Mouse (Mus musculus): ENCODE measurements around the gene Nsa2.
"Not testable (repeated sequence)": the region's sequence is repeated elsewhere in the genome, so short reads cannot be mapped to it uniquely, and the experiment has no call there.

Nsa2 gene

DNA sequence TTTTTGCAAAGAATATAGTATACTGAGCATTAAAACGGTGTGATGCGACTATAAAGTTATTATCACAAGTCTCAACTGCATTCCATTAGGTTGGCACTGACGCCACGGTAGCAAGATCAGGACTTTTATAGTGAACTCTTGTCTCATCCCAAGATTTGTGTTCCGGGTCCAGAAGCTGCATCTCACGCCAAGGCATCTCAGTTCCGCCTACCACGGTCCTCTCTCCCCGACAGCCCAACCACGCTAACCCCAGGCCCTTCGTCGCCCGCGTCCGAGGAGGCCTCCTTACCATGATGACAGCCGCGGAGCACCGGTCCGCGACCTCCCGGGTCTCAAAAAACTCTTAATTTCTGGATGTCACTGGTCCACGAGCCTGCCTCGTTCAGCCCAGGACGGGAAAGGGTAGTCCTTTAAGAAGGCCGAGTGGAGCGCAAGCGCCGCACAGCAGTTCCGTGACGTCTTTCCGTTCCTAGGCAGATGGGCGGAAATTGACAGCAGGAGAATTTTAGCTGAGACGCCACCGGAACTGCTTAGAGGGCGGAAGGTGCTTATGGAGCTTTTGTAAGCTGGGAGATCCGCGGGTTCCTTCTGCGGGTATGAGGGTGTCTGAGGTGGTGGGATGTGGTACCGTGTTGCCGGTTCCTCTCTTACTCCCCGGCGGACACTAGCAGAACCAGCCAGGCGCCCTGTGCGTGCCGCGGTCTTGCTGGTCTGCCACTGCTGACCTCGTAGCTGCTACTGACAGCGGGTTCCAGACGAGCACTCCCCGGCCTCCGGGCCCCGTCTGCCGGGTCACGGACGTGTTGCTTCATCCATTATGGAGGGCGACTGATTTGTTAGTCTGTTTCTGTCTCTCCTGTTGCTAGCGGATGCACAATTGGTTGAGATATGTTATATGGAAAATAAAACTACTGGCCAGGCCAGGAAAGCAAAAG, at the start of gene Nsa2, which contains the start of gene Gfm2:
Gene Nsa2 (minus strand): TSS at position 472 of the 935 bp plus-strand sequence.
Gene Gfm2 (plus strand): TSS at position 472 of the 935 bp plus-strand sequence.
- peak; percentile 81 to 82 for DNase-seq (ENCODE audit: low spot score in 2 of 2)

- DNase-seq (ENCODE audit: low spot score in 2 of 2) = no peak
Observed at GRCm38 (mm10) chr13:97186346-97186745, 48.6 kb upstream of the Nsa2 start.

- DNase-seq (ENCODE audit: low spot score in 2 of 2) = no peak
Observed at GRCm38 (mm10) chr13:97184656-97185055, 46.9 kb upstream of the Nsa2 start.

DNA sequence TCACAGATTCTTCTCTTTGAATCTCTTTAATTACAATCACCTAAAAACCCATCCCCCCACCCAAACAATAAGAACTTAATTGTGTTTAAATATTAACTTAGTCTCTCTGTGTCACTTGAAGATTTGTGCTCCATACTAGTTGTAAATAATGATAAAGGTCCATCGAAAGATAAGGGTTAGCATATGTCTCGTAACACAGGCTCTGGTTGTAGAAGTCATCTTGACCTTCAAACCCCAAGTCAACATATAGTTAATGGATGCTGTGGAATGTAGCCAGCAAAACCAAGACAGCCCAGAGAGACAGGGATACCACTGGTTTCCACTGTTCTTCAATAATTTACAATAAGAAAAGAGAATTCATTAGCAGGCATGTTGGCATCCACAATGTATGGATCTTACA, 46.4 kb upstream of the Nsa2 start:
- no peak for DNase-seq (ENCODE audit: low spot score in 2 of 2)

GRCm38 (mm10) chr13:97182821-97183220, 45.1 kb upstream of the Nsa2 start:
- no peak for DNase-seq (ENCODE audit: low spot score in 2 of 2)

DNA sequence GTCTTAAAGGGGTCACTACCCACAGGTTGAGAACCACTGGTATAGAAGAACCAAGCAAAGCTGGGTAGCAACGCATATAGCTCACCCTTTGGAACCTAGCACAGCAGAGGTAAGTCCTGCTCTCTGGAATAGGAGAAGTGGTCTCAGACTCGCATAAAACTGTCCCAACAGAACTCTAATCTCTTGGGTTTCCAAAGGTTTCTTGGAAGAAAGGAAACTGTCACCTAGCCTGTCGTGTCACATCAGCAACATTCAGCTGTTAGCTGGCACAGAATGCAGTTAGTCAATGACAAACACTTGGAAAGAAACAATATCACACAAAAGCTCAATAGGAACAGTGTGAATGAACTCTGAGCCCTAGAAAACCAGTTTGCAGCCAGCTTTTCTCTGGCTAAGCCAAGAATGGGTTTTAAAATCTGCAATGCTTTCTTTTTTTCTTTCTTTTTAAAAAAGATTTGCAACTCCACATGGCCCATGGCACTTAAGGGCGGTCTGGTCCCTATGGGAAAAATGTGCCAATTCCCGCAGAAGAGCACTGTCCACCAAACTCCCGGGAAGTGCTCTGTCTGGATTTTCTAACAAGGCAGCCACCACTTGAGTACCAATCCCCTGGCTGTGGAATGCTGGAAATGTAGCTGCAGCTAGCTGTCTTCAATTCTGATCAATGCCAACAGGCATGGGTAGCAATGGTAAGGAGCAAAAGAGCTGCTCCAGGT, 42.5 kb upstream of the Nsa2 start:
- DNase-seq (ENCODE audit: low spot score in 2 of 2) = no peak

GRCm38 (mm10) chr13:97178943-97179342, 41.2 kb upstream of the Nsa2 start:
- DNase-seq (ENCODE audit: low spot score in 2 of 2) = no peak

DNA sequence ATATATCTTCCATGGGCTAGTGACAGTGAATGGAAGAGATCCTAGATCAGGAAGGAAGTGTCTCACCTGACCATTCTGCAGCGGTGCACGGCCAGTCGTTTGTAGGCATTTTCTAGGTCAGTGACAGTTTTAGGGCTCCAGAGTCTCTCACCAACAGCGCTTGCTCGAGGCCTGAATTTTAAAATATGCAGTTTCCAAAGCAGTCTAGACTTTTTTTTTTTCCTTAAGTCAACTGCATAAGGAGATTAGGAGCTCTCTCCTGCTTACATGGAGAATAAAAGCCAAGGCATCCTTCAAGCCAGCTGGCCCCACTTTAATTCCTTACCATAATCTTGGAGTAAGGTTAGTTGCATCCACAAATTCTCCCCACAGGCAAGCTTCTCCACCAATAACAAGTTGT, 39.0 kb upstream of the Nsa2 start:
- DNase-seq (ENCODE audit: low spot score in 2 of 2) = no peak

GRCm38 (mm10) chr13:97175520-97176264, 38.0 kb upstream of the Nsa2 start:
- no peak for DNase-seq (ENCODE audit: low spot score in 2 of 2)

DNA sequence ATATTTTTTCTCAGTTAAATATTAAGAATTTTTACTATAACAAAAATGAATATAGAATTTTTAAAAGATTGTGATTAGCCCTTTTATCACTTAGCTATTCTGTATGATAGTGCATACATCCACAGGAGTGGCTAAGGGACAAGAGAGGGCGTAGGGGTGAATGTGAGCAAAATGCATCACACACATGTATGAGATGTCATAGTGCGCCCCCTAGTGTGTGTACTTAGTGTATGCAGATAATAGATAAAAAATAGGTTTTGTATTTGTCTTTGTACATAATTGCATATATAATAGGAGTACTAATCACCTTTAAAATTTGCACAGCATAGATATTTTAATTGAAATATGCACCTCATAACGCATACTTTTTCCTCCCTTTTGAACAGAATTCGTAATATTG, 8.1 kb upstream of the Nsa2 start:
- DNase-seq (ENCODE audit: low spot score in 2 of 2) = no peak

- no peak for DNase-seq (ENCODE audit: low spot score in 2 of 2)
Observed at GRCm38 (mm10) chr13:97142321-97142720, 4.6 kb upstream of the Nsa2 start.

DNA sequence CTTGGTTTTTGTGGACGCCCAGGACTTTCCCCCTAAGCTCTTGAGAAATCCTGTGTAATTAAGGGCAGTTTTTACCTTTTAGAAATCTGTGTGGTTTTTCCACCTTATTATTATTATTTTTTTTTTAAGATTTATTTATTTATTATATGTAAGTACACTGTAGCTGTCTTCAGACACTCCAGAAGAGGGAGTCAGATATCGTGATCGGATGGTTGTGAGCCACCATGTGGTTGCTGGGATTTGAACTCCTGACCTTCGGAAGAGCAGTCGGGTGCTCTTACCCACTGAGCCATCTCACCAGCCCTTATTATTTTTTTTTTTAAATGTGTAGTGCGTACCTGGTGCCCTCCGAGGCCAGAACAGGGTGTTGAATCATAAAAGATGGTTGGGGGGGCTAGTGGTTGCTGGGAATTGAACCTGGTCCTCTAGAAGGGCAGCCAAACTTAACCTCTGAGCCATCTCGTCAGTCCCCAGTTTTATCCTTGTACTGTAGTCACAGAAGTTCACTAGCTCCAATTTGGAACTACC, 731 bp upstream of the Nsa2 start:
- not testable (repeated sequence) for DNase-seq (ENCODE audit: low spot score in 2 of 2)

DNA sequence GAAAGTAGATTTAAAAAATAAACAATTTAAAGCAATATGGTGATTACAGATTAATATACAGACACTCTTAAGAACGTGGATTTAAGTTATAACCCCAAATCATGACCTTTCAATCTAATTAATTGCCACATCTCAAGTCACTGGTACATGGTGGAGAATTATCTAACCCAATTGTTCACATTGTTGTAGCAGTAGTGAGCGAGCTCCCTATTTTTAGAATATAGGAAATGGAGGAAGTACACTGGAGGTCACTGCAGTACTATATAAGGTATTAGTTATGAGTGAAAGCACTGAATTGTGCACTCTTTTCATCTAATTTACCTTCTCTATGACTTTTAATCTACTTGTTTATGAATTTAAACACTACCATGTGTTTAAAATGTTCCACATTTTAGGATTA, 7.3 kb downstream of the Nsa2 start:
- not testable (repeated sequence) for DNase-seq (ENCODE audit: low spot score in 2 of 2)

DNA sequence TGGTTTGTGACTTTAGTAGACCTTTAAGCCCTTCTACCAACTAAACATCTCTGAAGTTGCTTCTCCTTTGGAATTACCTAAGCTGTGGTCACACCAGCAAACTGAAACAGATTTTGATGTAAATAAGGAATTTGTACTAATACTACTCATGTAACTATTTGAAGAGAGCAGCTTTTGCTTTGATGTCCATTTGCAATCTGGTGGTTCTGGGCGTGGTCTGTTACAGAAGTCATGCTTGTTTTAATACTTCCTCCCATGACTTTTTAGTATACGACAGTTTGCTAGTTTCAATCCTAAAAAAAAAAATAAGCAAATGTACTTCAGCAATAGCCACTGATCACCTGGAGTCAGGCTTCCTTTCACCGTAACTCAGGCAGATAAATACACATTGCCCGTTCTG, 8.1 kb downstream of the Nsa2 start:
- DNase-seq (ENCODE audit: low spot score in 2 of 2) = not testable (repeated sequence)

GRCm38 (mm10) chr13:97121341-97121740, 16.4 kb downstream of the Nsa2 start:
- DNase-seq (ENCODE audit: low spot score in 2 of 2) = no peak

GRCm38 (mm10) chr13:97109046-97109445, 28.7 kb downstream of the Nsa2 start:
- DNase-seq (ENCODE audit: low spot score in 2 of 2) = no peak

- not testable (repeated sequence) for DNase-seq (ENCODE audit: low spot score in 2 of 2)
Observed at GRCm38 (mm10) chr13:97107721-97108120, 30.0 kb downstream of the Nsa2 start.

- no peak for DNase-seq (ENCODE audit: low spot score in 2 of 2)
Observed at GRCm38 (mm10) chr13:97104996-97105395, 32.7 kb downstream of the Nsa2 start.

- peak in 1 of 2 experiments; percentile 23 for DNase-seq (ENCODE audit: low spot score in 2 of 2)
Observed at GRCm38 (mm10) chr13:97099187-97099852, 38.4 kb downstream of the Nsa2 start, which contains the start of gene Gm6169. Gene Gm6169 (minus strand): TSS chr13:97099237.

GRCm38 (mm10) chr13:97095726-97096125, 42.0 kb downstream of the Nsa2 start:
- no peak for DNase-seq (ENCODE audit: low spot score in 2 of 2)

- no peak for DNase-seq (ENCODE audit: low spot score in 2 of 2)
Observed at GRCm38 (mm10) chr13:97088183-97088582, 49.6 kb downstream of the Nsa2 start.
